Mouse (Mus musculus) MEL (cell line): ENCODE data around the gene Duoxa2.

Experiments
- CTCF ChIP-seq, 3 experiments: IDR thresholded peaks in 2 of 3; conservative IDR thresholded peaks in 1 of 3; 2 replicates each; pipeline ENCODE4 v1.5.1; 2011 to 2012; ENCODE audit warnings: low read length in 3 of 3, low read depth in 2 of 3, mild to moderate bottlenecking in 2 of 3, improper control_type of control experiment in 1 of 3, inconsistent platforms in 1 of 3, mixed read lengths in 1 of 3, moderate library complexity in 1 of 3; ENCODE audit not compliant: control insufficient read depth in 1 of 3, insufficient read depth in 1 of 3, poor library complexity in 1 of 3, severe bottlenecking in 1 of 3
- HCFC1 ChIP-seq: IDR thresholded peaks from 2 replicates; pipeline ENCODE4 v1.6.1; 2012; ENCODE audit warnings: low read depth, mild to moderate bottlenecking, inconsistent platforms, low read length, improper control_type of control experiment, moderate library complexity
- MAX ChIP-seq: IDR thresholded peaks from 2 replicates; pipeline ENCODE4 v1.6.1; 2011; ENCODE audit warnings: low read length, improper control_type of control experiment
- TBP ChIP-seq: IDR thresholded peaks from 2 replicates; pipeline ENCODE4 v1.8.0; 2011; ENCODE audit warnings: low read depth, low read length, improper control_type of control experiment
- ZMIZ1 ChIP-seq: IDR thresholded peaks from 2 replicates; pipeline ENCODE4 v1.6.1; 2012; ENCODE audit warnings: low read depth, mild to moderate bottlenecking, inconsistent platforms, low read length, improper control_type of control experiment, moderate library complexity

DNA sequence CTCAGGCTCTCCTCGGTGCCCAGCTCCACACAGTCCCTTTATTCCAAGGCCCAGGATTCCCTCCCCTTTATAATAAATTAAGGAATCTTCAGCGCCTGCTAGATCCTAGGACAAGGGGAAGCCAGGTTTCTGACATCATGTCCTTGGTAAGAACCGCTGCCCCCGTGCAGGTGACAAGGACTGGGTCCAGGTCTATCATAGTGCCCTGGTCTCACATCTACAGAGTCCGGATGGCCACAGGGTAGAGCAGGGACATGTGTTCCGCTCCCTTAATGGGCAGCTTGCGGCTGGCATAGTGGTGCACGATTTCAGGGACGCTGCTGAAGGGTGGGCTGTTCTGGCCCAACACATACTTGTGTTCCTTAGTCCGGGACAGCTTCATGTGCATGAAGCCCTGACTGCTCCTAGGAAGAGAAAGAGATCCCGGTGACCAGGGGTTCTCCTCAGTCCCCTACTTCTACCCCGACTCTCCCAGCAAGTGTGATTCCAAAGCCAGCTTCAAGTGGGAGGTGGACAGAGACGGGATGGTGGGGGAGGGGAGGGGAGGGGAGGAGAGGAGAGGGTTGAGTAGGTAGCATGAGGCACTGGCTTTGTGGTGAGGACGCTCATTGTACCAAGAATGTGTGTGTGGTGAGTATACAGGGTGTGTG lies 50.6 kb downstream of the Duoxa2 start:
- no peak for TF ChIP-seq TBP
- no peak for TF ChIP-seq CTCF (IDR thresholded peaks at IDR 0.05 in 2 of 3, conservative IDR thresholded peaks at IDR 0.05 in 1 of 3; ENCODE audit: control insufficient read depth in 1 of 3, insufficient read depth in 1 of 3, low read depth in 2 of 3, low read length in 3 of 3, poor library complexity in 1 of 3, severe bottlenecking in 1 of 3)
- no peak for TF ChIP-seq HCFC1
- TF ChIP-seq MAX, result no peak
- no peak for TF ChIP-seq ZMIZ1
